Mouse (Mus musculus): ENCODE measurements around the gene Nell2.

Gene Nell2

GRCm38 (mm10) chr15:95028862-95029486, 499.4 kb downstream of the Nell2 start:
- Histone ChIP-seq H3K27me3 (ENCODE audit: insufficient read depth, low read length) (no peaks in the 10 kb centered on the region), H3K36me3 (ENCODE audit: insufficient read depth, low read length) (no peaks in the 10 kb centered on the region)
- TF ChIP-seq POU5F1 (IDR thresholded peaks at IDR 0.05; ENCODE audit: borderline replicate concordance, low read length) (no peak), NANOG (IDR thresholded peaks at IDR 0.05; ENCODE audit: borderline replicate concordance, low read length) (peak; percentile 55)

More at GRCm38 (mm10) chr15:95028862-95029486, 499.4 kb downstream of the Nell2 start:
- no peak overlapping the region for H3K4me3 ChIP-seq (replicated peaks; ENCODE audit: low read length)
- no peaks in the 10 kb centered on the region for H3K4me1 ChIP-seq (replicated peaks; ENCODE audit: low read depth, low read length)
- H3K9me3 ChIP-seq (ENCODE audit: low read length) = no peaks in the 10 kb centered on the region
